Mouse (Mus musculus) adrenal gland, adult (tissue): ENCODE measurements at regions not wholly inside any gene's neighbourhood (a gene's known extent, or its start where the extent isn't known, plus 50 kb on each side); places are given as distances from the start of the nearest gene placed in this dataset.

Source experiments
- DNase-seq, 2 experiments: peaks; one replicate each; pipeline ENCODE4 v3.0.0; 2022 to 2023; ENCODE audit warnings: low spot score in 1 of 2; ENCODE audit not compliant: inconsistent age in 2 of 2

DNA sequence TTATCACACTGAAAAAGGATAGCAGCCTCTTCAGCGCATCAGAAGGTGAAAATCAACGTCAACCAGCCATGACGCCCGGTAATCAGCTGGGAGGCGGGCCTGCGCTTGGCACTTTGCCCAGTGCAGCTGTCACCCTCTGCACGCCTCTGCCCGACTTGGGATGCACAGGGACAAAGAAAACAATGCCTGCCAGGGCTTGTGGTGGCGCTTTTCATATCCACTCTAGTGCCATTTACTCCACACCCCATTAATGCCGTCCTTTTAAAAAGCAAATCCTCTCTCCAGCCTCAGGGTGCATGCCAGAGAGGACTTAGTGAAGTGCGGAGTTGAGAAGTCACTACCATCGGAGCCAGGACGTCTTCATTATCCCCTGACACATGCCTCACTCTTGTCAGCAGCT, 204.5 kb upstream of the Sulf2 start:
- DNase-seq: no peak

GRCm38 (mm10) chr2:166357824-166358223, 202.4 kb upstream of the Sulf2 start:
- DNase-seq: no peak

DNA sequence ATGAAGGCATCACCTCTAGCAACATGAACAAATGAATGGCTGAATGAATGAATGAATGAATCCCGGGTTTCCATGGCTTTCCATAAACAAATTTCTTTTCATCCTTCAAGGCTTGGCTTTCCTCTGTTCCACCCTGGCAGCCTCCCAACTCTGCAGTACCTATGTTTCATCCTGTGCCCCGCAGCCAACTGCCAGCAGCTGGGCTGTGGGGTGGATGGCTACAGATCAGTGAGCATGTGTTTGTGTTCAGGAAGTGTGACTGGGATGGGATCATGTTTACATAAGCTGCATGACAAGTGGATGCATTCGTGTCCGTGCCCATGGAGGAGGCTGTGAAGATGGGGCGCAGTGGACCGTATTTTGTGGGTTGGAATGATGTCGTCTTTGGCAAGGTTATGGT, 200.5 kb upstream of the Sulf2 start:
- no peak for DNase-seq

DNA sequence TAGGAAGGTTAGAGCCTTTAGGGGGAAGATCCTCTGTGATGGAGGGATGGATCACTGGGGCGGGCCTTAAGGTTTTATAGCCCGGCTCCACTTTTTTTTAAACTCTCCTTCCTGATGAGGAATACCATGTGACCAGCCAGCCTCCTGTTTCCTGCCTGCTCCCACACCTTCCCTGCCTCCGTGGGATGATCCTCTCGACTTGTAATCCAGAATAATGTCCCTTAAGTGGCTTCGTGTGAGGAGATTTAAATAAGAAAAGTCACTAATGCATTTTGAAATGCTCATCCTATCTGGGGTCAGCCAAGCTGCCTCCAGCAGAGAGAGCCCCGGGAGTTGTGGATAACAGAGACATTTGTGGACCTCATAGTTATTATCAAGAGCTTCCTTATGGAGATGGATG, 200.0 kb upstream of the Sulf2 start:
- peak in 1 of 2 experiments; percentile 20 for DNase-seq

- no peak for DNase-seq
Measured at GRCm38 (mm10) chr2:166354391-166354790, 198.9 kb upstream of the Sulf2 start.

GRCm38 (mm10) chr2:166353447-166354111, 198.1 kb upstream of the Sulf2 start:
- peak; percentile 77 to 89 for DNase-seq

- DNase-seq: peak in 1 of 2 experiments; percentile 31
Measured at GRCm38 (mm10) chr2:166351984-166352383, 196.5 kb upstream of the Sulf2 start.

DNA sequence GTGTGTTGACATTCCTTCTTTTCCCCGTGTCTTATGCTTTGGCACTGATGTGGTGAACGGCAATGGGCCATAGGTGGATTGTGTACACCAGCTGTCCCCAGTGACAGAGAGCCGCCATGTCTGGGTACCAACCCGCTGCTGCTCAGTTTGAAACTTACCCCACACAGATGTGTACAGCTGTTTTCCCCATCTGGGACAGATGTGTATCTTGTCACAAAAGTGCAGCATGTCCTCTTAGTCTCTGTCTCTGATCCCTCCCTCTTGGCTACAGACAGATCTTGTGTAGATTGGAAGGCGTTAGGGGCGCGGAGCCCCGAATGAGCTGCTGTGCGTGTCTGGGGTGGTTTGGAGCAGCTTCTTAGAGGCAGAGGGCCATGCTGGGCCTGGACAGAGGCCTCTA, 196.1 kb upstream of the Sulf2 start:
- DNase-seq: peak in 1 of 2 experiments; percentile 23

DNA sequence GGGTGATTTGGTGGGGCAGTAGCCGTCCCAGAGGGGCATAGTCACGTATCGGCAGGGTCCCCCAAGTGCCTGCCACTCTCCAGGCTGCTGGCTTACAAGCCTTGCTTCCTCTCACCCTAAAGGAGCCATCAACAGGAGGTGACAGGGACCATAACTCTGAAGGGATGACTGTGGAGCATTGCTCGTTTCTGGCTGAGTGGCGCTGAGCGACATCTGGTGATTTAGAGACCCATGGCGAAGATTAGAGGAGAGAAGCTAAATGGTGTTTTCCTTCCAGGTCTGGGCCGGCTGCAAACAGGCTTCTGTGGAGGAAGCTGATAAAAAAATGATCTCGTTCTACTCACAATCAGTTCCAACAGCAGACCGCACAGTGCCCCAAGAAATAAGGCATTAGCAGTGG, 193.2 kb upstream of the Sulf2 start:
- peak in 1 of 2 experiments; percentile 36 for DNase-seq

DNA sequence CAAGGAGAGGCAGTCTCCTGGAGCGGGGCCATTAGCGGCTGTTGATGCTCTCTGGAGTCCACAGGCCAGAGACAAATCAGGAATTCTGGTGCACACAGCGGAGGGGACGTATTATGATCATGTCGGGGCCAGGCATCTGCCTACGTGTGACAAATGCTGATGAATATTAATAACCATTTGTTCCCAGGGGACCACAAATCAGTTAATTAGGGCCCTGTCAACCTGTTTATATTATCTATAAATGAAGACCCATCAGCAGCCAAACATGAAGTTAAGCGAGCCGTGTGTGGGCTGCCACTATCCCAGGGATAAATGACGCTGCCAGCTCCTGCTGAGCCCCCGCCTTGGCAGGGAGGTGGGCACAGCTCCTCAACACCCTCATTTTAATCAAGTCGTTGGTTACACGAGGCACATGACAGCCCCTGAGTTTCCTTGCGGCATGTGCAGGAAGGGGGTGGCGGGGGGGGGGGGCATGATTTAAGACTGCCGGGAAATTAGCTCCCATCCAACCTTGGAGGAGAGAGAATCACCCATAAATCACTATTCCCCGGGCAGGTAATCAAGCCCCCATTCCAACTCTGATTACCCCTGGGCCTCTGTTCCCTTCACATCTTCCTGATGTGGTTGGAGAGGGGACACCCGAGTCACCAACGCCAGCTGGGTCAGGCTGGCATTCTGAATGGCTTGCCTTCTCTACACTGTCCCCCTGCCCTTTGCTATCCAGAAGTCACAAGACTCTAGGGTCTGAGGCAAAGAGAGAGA, 191.1 kb upstream of the Sulf2 start:
- peak in 1 of 2 experiments; percentile 18 for DNase-seq

- peak in 1 of 2 experiments; percentile 67 for DNase-seq
Measured at GRCm38 (mm10) chr2:166343551-166344340, 188.3 kb upstream of the Sulf2 start.

DNA sequence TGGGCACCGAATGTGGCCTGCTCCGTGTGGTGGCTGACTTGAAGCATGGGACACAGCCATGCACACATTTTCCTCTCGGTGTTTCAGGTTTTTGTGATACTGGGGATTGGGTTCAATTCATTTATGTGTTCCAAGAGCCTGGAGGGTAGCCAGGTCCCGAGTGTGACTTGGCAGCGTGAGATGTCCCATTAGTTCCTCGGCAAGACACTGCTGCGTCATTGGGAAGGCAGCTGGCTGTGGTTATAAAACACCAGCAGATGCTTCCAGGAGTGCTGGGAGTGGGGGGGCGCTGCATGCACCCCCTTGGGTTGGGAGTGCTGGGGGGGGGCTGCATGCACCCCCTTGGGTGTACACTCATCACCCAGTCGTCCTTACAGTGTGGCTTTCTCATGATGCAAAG, 186.9 kb upstream of the Sulf2 start:
- peak in 1 of 2 experiments; percentile 63 for DNase-seq

DNA sequence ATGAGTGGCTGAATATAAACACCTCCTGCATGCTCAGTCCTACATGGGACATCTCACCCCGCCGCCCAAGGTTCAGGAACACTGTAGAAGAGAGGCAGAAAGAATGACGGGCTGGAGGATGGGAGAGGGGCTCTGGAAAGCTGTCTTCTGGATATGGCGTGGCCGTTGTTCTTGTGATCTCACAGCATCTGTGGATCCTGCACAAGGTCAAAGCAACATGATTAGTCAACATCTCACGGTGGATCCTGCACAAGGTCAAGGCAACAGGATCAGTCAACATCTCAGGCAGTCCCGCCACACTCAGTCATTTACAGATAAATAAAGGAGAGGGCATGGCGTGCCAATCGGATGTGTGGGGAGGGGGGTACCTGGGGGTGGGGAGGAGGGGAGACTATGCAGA, 184.7 kb upstream of the Sulf2 start:
- peak; percentile 60 to 78 for DNase-seq

DNA sequence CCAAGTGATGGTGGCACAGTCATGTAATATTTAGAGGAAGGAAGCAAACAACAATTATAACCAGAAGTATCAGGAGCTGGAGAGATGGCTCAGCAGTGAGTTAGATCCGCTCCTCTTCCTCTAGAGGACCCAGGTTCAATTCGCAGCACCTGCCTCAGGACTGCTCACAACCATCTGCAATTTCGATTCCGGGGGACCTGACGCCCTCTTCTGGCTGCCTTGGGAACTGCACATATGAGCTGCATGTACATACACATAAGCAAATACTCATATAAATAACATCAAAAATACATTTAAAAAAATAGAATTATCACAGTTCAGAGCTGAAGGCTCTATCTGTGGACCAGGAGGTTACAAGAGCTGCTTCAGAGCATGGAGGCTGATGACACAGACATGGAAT, 184.0 kb upstream of the Sulf2 start:
- DNase-seq: no peak

GRCm38 (mm10) chr2:166338396-166339085, 183.1 kb upstream of the Sulf2 start:
- no peak for DNase-seq

- DNase-seq: no peak
Measured at GRCm38 (mm10) chr2:166337666-166338065, 182.2 kb upstream of the Sulf2 start.

GRCm38 (mm10) chr2:166335702-166336101, 180.2 kb upstream of the Sulf2 start:
- no peak for DNase-seq

GRCm38 (mm10) chr2:166334559-166334958, 179.1 kb upstream of the Sulf2 start:
- no peak for DNase-seq

GRCm38 (mm10) chr2:166333818-166334217, 178.4 kb upstream of the Sulf2 start:
- DNase-seq: no peak

DNA sequence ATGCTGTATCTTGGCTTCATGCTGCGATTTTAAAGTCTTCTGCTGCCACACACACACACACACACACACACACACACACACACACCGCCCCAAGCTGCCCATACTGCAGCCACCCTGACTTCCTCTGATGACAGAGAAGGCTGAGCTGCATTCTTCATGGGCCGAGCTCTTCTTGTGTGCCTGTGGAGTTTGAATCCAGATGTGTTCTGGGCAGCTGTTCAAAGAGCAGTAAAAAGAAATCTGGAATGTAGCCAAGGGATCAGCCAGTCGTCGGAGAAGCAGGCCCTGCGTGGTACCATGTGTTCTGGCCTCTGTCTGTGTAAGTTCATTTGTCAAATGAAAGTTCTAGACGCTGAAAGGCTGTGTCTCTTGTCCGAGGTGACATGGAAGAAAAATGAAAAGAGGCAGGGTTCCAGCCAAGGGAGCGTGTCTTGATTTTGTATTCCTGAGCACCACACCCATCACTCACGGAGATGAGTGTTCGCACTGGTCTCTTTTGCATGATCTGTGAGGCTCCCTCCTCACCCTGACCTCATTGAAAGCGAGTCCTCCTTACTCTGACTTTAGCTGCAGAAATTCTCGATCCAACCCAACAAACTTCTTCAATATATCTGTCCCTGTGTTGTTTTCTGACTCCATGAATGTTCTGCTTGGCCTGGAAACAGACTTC, 177.4 kb upstream of the Sulf2 start:
- peak; percentile 73 for DNase-seq

DNA sequence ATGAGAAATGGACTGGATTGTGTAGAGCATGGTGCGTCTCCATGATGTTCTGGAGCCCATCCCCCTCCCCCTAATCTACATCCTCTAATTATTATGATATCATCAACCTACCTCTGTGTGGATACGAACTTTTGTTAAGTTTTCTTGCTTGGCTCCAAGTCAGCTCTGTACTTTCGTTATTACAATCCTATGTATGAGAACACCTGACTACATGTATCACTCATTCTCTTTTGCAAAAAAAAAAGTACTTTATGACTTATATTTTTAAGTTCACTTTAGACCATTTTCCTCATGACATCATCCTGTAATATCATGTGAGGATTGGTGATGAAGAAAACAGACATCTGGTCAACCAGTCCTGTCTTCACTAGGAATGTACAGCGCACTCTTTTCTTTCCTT, 175.7 kb upstream of the Sulf2 start:
- no peak for DNase-seq
